Mouse (Mus musculus): ENCODE measurements around the gene Mip. TPM values are rescaled to one million over a fixed set of nuclear protein-coding genes. Genes with fewer than 3 reads are reported as not detected.

The Mip gene
- polyA plus RNA-seq, 1 experiment from 2014 or later, result 0.28 TPM

- Histone ChIP-seq H3K4me3 (ENCODE audit: low read depth, low read length) (no peak overlapping the region), H3K9me3 (ENCODE audit: control insufficient read depth, low read length) (no peaks in the 10 kb centered on the region), H3K27ac (ENCODE audit: low read depth, low read length) (no peak overlapping the region), H3K27me3 (ENCODE audit: control insufficient read depth, insufficient read depth, low read length) (no peaks in the 10 kb centered on the region), H3K36me3 (ENCODE audit: control insufficient read depth, insufficient read depth, low read length) (peaks cover 7% of the 10 kb centered on the region; the same call in 1 of the 2 replicates), H3K4me1 (replicated peaks; ENCODE audit: control insufficient read depth, insufficient read depth, low read length) (no peaks in the 10 kb centered on the region), H3K9ac (ENCODE audit: low read length) (no peak overlapping the region), H3K4me2 (ENCODE audit: low read depth, low read length, severe bottlenecking) (no peak overlapping the region)
- 58% methylated on average over 6 of the region's 6 CpGs for WGBS
- DNase-seq (ENCODE audit: low spot score) (no peak), ATAC-seq (replicated peaks; ENCODE audit: low FRiP score) (no peak)
Measured at GRCm38 (mm10) chr10:128278158-128278557, 52.5 kb downstream of the Mip start.

GRCm38 (mm10) chr10:128280943-128281342 is 55.3 kb downstream of the Mip start:
- H3K4me3 ChIP-seq (ENCODE audit: low read depth, low read length), result no peak overlapping the region
- H3K36me3 ChIP-seq (ENCODE audit: control insufficient read depth, insufficient read depth, low read length), result peaks cover 7% of the 10 kb centered on the region; the same call in 1 of the 2 replicates

More at GRCm38 (mm10) chr10:128280943-128281342, 55.3 kb downstream of the Mip start:
- ATAC-seq (replicated peaks; ENCODE audit: low FRiP score) (no peak), DNase-seq (ENCODE audit: low spot score) (no peak)
- WGBS, result 87% methylated on average over 6 of the region's 6 CpGs
- Histone ChIP-seq H3K9ac (ENCODE audit: low read length) (no peak overlapping the region), H3K27ac (ENCODE audit: low read depth, low read length) (no peak overlapping the region), H3K27me3 (ENCODE audit: control insufficient read depth, insufficient read depth, low read length) (no peaks in the 10 kb centered on the region), H3K4me1 (replicated peaks; ENCODE audit: control insufficient read depth, insufficient read depth, low read length) (no peaks in the 10 kb centered on the region), H3K9me3 (ENCODE audit: control insufficient read depth, low read length) (no peaks in the 10 kb centered on the region), H3K4me2 (ENCODE audit: low read depth, low read length, severe bottlenecking) (no peak overlapping the region)

Other genes with a start within 250 kb of the Mip start
- gene Hsd17b6, start 218.2 kb upstream of the Mip start, polyA plus RNA-seq (2014; fragmentation: Nextera tagmentation; extraction: Ambion mirVana), result not detected in 2 replicates
- gene Prim1, start 210.7 kb upstream of the Mip start, polyA plus RNA-seq (2014; fragmentation: Nextera tagmentation; extraction: Ambion mirVana), result 124 and 127 TPM in 2 replicates
- 855 and 939 TPM in 2 replicates for gene Naca, start 190.3 kb upstream of the Mip start, polyA plus RNA-seq (2014; fragmentation: Nextera tagmentation; extraction: Ambion mirVana)
- 638 and 692 TPM in 2 replicates for gene Ptges3, start 166.9 kb upstream of the Mip start, polyA plus RNA-seq (2014; fragmentation: Nextera tagmentation; extraction: Ambion mirVana)
- gene Atp5b, start 142.6 kb upstream of the Mip start, polyA plus RNA-seq (2014; fragmentation: Nextera tagmentation; extraction: Ambion mirVana), result 2,200 and 2,324 TPM in 2 replicates
- gene Baz2a, start 134.3 kb upstream of the Mip start, polyA plus RNA-seq (2014; fragmentation: Nextera tagmentation; extraction: Ambion mirVana), result 20.9 and 21.9 TPM in 2 replicates
- 21.7 and 22.3 TPM in 2 replicates for gene Rbms2, start 45.5 kb upstream of the Mip start, polyA plus RNA-seq (2014; fragmentation: Nextera tagmentation; extraction: Ambion mirVana)
- gene Gls2, start 31.4 kb upstream of the Mip start, polyA plus RNA-seq (2014; fragmentation: Nextera tagmentation; extraction: Ambion mirVana), result 1.3 and 1.7 TPM in 2 replicates
- 23.1 and 26.7 TPM in 2 replicates for gene Spryd4, start 14.0 kb upstream of the Mip start, polyA plus RNA-seq (2014; fragmentation: Nextera tagmentation; extraction: Ambion mirVana)
- gene Timeless, start 6.2 kb downstream of the Mip start, polyA plus RNA-seq (2014; fragmentation: Nextera tagmentation; extraction: Ambion mirVana), result 81.7 and 89.7 TPM in 2 replicates
- gene Apon, start 28.3 kb downstream of the Mip start, polyA plus RNA-seq (2014; fragmentation: Nextera tagmentation; extraction: Ambion mirVana), result 0.77 and 0.89 TPM in 2 replicates
- gene Apof, start 42.8 kb downstream of the Mip start, polyA plus RNA-seq (2014; fragmentation: Nextera tagmentation; extraction: Ambion mirVana), result not detected in 2 replicates
- gene Stat2, start 44.7 kb downstream of the Mip start, polyA plus RNA-seq (2014; fragmentation: Nextera tagmentation; extraction: Ambion mirVana), result 16.1 and 16.4 TPM in 2 replicates
- not detected in 2 replicates for gene Il23a, start 72.9 kb downstream of the Mip start, polyA plus RNA-seq (2014; fragmentation: Nextera tagmentation; extraction: Ambion mirVana)
- gene Pan2, start 77.5 kb downstream of the Mip start, polyA plus RNA-seq (2014; fragmentation: Nextera tagmentation; extraction: Ambion mirVana), result 45.2 and 46.1 TPM in 2 replicates
- 222 and 224 TPM in 2 replicates for gene Cnpy2, start 96.6 kb downstream of the Mip start, polyA plus RNA-seq (2014; fragmentation: Nextera tagmentation; extraction: Ambion mirVana)
- 263 and 278 TPM in 2 replicates for gene Cs, start 111.9 kb downstream of the Mip start, polyA plus RNA-seq (2014; fragmentation: Nextera tagmentation; extraction: Ambion mirVana)
- gene Coq10a, start 143.2 kb downstream of the Mip start, polyA plus RNA-seq (2014; fragmentation: Nextera tagmentation; extraction: Ambion mirVana), result 21.0 and 23.1 TPM in 2 replicates
- gene Ankrd52, start 151.3 kb downstream of the Mip start, polyA plus RNA-seq (2014; fragmentation: Nextera tagmentation; extraction: Ambion mirVana), result 13.3 and 15.4 TPM in 2 replicates
- gene Slc39a5, start 175.4 kb downstream of the Mip start, polyA plus RNA-seq (2014; fragmentation: Nextera tagmentation; extraction: Ambion mirVana), result 0.24 TPM in 1 of 2 replicates, not detected in the other
- 151 TPM in 2 replicates for gene Nabp2, start 185.7 kb downstream of the Mip start, polyA plus RNA-seq (2014; fragmentation: Nextera tagmentation; extraction: Ambion mirVana)
- gene Rnf41, start 185.8 kb downstream of the Mip start, polyA plus RNA-seq (2014; fragmentation: Nextera tagmentation; extraction: Ambion mirVana), result 41.5 and 47.9 TPM in 2 replicates
- gene Smarcc2, start 233.4 kb downstream of the Mip start, polyA plus RNA-seq (2014; fragmentation: Nextera tagmentation; extraction: Ambion mirVana), result 139 and 144 TPM in 2 replicates